Mouse (Mus musculus) embryonic facial prominence, embryonic 10.5 days (tissue): Measurements from ENCODE around the gene Klk9. TPM values are rescaled to one million over a fixed set of nuclear protein-coding genes. Genes with fewer than 3 reads are reported as not detected.

Experiments
- polyA plus RNA-seq: library from polyadenylated mRNA; unstranded; fragments of >200 nt; fragmentation: Nextera tagmentation; extraction: Ambion mirVana; gene quantifications from 2 replicates; pipeline ENCODE4 v1.2.1, GENCODE M21; 2016

Klk9 gene
- polyA plus RNA-seq, 1 experiment from 2014 or later, result 0.16 TPM

Other genes with a start within 250 kb of the Klk9 start
- gene Cd33, start 247.5 kb upstream of the Klk9 start, polyA plus RNA-seq, result 0.39 and 0.51 TPM in 2 replicates
- gene Zfp658, start 229.6 kb upstream of the Klk9 start, polyA plus RNA-seq, result 5.4 and 6.2 TPM in 2 replicates
- 15.0 and 15.6 TPM in 2 replicates for gene Zfp719, start 212.3 kb upstream of the Klk9 start, polyA plus RNA-seq
- 1.1 and 1.4 TPM in 2 replicates for gene Zfp819, start 184.7 kb upstream of the Klk9 start, polyA plus RNA-seq
- not detected in 2 replicates for gene Ceacam18, start 157.2 kb upstream of the Klk9 start, polyA plus RNA-seq
- 0.25 and 0.52 TPM in 2 replicates for gene Siglece, start 131.7 kb upstream of the Klk9 start, polyA plus RNA-seq
- 18.1 and 18.7 TPM in 2 replicates for gene Ctu1, start 119.9 kb upstream of the Klk9 start, polyA plus RNA-seq
- gene Klk14, start 101.5 kb upstream of the Klk9 start, polyA plus RNA-seq, result not detected in 2 replicates
- 0.24 and 0.56 TPM in 2 replicates for gene Klk13, start 79.3 kb upstream of the Klk9 start, polyA plus RNA-seq
- not detected in 2 replicates for gene Klk12, start 23.0 kb upstream of the Klk9 start, polyA plus RNA-seq
- 0.11 TPM in 1 of 2 replicates, not detected in the other for gene Klk11, start 17.3 kb upstream of the Klk9 start, polyA plus RNA-seq
- 0.25 and 0.39 TPM in 2 replicates for gene Klk10, start 10.9 kb upstream of the Klk9 start, polyA plus RNA-seq
- gene Klk8, start 5.7 kb downstream of the Klk9 start, polyA plus RNA-seq, result 17.5 and 17.9 TPM in 2 replicates
- not detected in 2 replicates for gene Klk7, start 19.4 kb downstream of the Klk9 start, polyA plus RNA-seq
- not detected in 2 replicates for gene Klk6, start 32.6 kb downstream of the Klk9 start, polyA plus RNA-seq
- not detected in 2 replicates for gene Klk5, start 50.1 kb downstream of the Klk9 start, polyA plus RNA-seq
- gene Klk4, start 89.3 kb downstream of the Klk9 start, polyA plus RNA-seq, result not detected in 2 replicates
- not detected in 2 replicates for gene Klk15, start 141.8 kb downstream of the Klk9 start, polyA plus RNA-seq
- gene Klk1b8, start 158.8 kb downstream of the Klk9 start, polyA plus RNA-seq, result not detected in 2 replicates
- gene Klk1b1, start 174.9 kb downstream of the Klk9 start, polyA plus RNA-seq, result not detected in 2 replicates
- gene Klk1b9, start 184.2 kb downstream of the Klk9 start, polyA plus RNA-seq, result not detected in 2 replicates
- not detected in 2 replicates for gene Klk1b11, start 204.0 kb downstream of the Klk9 start, polyA plus RNA-seq
- not detected in 2 replicates for gene Klk1b26, start 220.3 kb downstream of the Klk9 start, polyA plus RNA-seq